Mouse (Mus musculus) heart, postnatal 0 days (tissue): ENCODE data around the gene Gabrd. TPM values are rescaled to one million over a fixed set of nuclear protein-coding genes. Genes with fewer than 3 reads are reported as not detected.

ENCODE experiments used
- ATAC-seq: fragments of 200-750 bp; cut with Nextera tagmentation; 2 replicates; pipeline ENCODE4 v1.8.0; 2017; ENCODE audit warnings: low read depth, moderate number of reproducible peaks, moderate library complexity; ENCODE audit not compliant: insufficient read depth
- DNase-seq: peaks from one replicate; pipeline ENCODE4 v3.0.0-alpha.2; 2016; ENCODE audit warnings: low spot score
- H3K27ac ChIP-seq: fragments of 300-500 bp; sonication (generic); 2 replicates; pipeline ENCODE4 v1.5.1; 2014; ENCODE audit warnings: low read depth, mild to moderate bottlenecking
- H3K27me3 ChIP-seq: fragments of 300-500 bp; sonication (generic); 2 replicates; pipeline ENCODE4 v1.6.1; 2014; ENCODE audit warnings: low read length, mixed read lengths; ENCODE audit not compliant: control insufficient read depth, insufficient read depth
- H3K36me3 ChIP-seq: fragments of 300-500 bp; sonication (generic); replicated peaks from 2 replicates; pipeline ENCODE4 v1.6.1; 2014; ENCODE audit warnings: low read length, mixed read lengths; ENCODE audit not compliant: control insufficient read depth, insufficient read depth
- H3K4me1 ChIP-seq: fragments of 300-500 bp; sonication (generic); 2 replicates; pipeline ENCODE4 v1.6.1; 2014; ENCODE audit warnings: antibody characterized with exemption; ENCODE audit not compliant: control insufficient read depth, insufficient read depth
- H3K4me2 ChIP-seq: fragments of 300-500 bp; sonication (generic); 2 replicates; pipeline ENCODE4 v1.6.1; 2014; ENCODE audit warnings: low read depth, mild to moderate bottlenecking, low read length, moderate library complexity
- H3K4me3 ChIP-seq: fragments of 300-500 bp; sonication (generic); 2 replicates; pipeline ENCODE4 v1.5.1; 2014; ENCODE audit warnings: low read depth, low read length
- H3K9ac ChIP-seq: fragments of 300-500 bp; sonication (generic); replicated peaks from 2 replicates; pipeline ENCODE4 v1.6.1; 2014; ENCODE audit warnings: low read depth, low read length, mixed read lengths
- H3K9me3 ChIP-seq: fragments of 300-500 bp; sonication (generic); replicated peaks from 2 replicates; pipeline ENCODE4 v1.6.1; 2016; ENCODE audit warnings: low read length; ENCODE audit not compliant: control insufficient read depth
- CTCF ChIP-seq: IDR thresholded peaks from 2 replicates; pipeline ENCODE4 v1.5.1; 2016; ENCODE audit warnings: antibody characterized with exemption, control low read depth, low read depth
- EP300 ChIP-seq: IDR thresholded peaks from 2 replicates; pipeline ENCODE4 v1.6.1; 2016; ENCODE audit warnings: antibody characterized with exemption, low read depth
- WGBS: fragments of 180-500 bp; shearing (Covaris S2); extraction: QIAGEN DNeasy Blood & Tissue Kit; methylation state at CpG from one replicate; pipeline ENCODE4 v1.1.7; 2014; 5-methylcytosine and 5-hydroxymethylcytosine counted together
- polyA plus RNA-seq: library from polyadenylated mRNA; unstranded; fragments of >200 nt; fragmentation: Nextera tagmentation; extraction: Ambion mirVana; gene quantifications from 2 replicates; pipeline ENCODE4 v1.2.1, GENCODE M21; 2015
- total RNA-seq: library from RNA; depleted of rRNA; stranded (reverse); fragments of >200 nt; gene quantifications from 2 replicates; pipeline ENCODE4 v1.2.3, GENCODE M21; 2014; ENCODE audit warnings: low replicate concordance

Gene Gabrd
- total and polyA plus RNA-seq, 2 experiments from 2014 or later, result 0.15 TPM; not detected in 1

DNA sequence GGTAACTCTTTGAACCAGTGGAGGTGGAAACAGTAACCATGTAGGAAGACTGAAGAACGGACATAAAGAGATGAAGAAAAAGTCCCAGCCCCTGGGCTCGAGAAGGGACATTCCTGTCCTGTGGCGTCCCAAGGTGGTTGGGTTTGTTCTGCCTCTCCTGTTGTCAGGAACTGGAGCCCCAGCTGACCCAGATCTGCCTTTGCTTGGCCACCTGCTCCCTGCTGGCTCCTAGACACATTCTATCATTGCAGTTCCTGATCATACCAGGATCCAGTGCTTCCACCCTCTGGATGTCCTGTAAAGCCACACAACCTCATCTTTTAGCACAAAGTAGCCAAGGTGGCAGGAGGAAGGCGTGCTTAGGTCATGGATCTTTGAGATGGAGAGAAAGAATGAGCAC lies 14.6 kb downstream of the Gabrd start:
- H3K27me3 ChIP-seq, result 0 out of 2 replicates have a peak, but pooled peaks cover 5% of the 10 kb centered on the region
- WGBS, result 75% methylated on average over 4 of the region's 4 CpGs
- H3K4me3 ChIP-seq, result no peak overlapping the region
- no peaks in the 10 kb centered on the region for H3K9me3 ChIP-seq
- ATAC-seq, result no peak
- DNase-seq, result no peak
- no peaks in the 10 kb centered on the region for H3K36me3 ChIP-seq
- no peaks in the 10 kb centered on the region for H3K4me1 ChIP-seq
- H3K27ac ChIP-seq, result no peak overlapping the region
- no peak overlapping the region for H3K9ac ChIP-seq
- no peak overlapping the region for H3K4me2 ChIP-seq
- no peak for TF ChIP-seq CTCF
- no peak for TF ChIP-seq EP300

DNA sequence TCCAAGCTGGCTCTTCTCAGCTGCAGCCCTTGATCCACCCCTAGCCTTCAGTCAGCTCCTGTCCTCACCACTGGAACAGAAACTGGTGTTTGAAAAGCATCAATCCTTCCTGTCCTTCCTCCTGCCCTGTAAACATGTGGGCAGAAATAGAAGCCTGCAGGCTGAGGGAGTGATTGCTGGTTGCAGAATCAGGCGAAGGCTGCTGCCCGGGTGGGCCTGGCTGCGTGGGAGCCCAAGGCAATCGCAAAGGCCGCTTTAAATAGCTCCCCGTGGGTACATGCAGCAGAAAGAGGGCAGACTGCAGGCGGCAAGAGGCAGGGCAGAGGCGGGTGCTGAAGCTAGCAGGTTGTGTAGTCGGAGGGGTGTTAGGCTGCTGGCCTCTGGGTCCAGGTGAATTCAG lies 15.2 kb downstream of the Gabrd start:
- Histone ChIP-seq H3K4me3 (no peak overlapping the region), H3K4me1 (no peaks in the 10 kb centered on the region), H3K27me3 (0 out of 2 replicates have a peak, but pooled peaks cover 5% of the 10 kb centered on the region), H3K36me3 (no peaks in the 10 kb centered on the region), H3K9me3 (no peaks in the 10 kb centered on the region), H3K9ac (no peak overlapping the region), H3K4me2 (no peak overlapping the region), H3K27ac (no peak overlapping the region)
- TF ChIP-seq CTCF, result no peak
- no peak for TF ChIP-seq EP300
- DNase-seq, result no peak
- no peak for ATAC-seq
- 23% methylated on average over 9 of the region's 9 CpGs for WGBS

DNA sequence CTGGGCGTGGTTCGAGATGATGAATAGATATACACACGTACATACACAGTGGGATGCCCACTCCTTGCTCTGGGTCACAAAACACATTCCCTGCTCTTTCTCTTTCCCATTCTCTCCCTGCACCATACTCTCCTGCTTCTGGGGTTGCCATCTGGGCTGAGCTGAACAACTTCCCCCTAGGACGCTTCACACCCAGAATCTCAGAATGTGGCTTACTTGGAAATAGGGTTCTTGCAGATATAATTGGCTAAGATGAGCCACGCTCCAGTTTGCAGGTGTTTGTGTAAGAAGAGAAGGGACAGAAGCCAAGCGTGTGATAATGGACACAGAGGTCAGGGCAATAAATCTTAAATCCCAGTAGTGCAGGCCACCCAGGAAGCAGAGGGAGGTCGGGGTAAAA lies 15.9 kb downstream of the Gabrd start:
- 62% methylated on average over 7 of the region's 7 CpGs for WGBS

DNA sequence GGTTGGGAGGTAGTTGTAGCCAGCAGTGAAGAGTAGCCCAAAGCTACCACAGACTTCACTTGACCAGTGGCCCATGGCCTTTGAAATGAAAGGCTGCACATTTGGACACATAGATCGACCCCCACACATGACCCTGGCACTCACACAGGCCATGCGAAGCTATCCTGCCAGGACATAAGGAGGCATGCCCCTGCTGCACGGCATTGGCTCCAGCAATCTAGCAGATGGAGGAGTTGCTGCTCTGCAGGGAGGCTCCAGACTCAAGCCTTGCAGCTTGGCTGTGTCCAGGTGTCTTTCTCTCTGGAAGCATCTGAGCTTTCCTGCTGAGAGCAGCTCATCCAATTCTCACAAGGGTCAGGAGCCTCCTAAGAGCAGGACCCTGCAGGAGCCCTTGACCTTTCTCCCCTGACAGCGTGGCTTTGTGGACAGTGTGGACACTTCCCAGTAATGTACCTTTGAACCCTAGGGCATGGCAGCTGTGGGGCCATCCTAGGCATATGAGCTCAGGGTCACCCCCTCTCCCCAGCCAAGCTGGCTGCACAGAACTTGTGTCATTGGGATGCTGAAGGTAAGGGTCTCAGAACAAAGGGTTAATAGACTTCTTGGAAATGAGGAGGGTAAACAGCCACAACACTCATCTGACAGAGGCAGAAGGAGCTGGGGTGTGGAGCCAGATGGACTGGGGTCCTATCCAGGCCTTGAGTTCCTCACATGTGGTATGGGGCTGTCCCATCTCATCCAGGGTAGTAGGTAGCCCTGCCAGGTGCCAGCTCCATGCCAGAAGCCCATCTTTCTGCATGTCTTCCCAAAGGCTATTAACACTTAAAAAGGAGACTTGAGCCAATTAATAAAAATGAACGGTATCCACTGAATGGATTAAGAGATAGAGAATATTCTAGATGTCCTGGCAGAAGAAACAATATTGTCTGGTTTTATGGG lies 25.8 kb downstream of the Gabrd start:
- Histone ChIP-seq H3K36me3 (no peaks in the 10 kb centered on the region), H3K4me1 (no peaks in the 10 kb centered on the region), H3K9me3 (no peaks in the 10 kb centered on the region), H3K4me3 (no peak overlapping the region), H3K9ac (no peak overlapping the region), H3K4me2 (no peak overlapping the region), H3K27ac (no peak overlapping the region), H3K27me3 (no peaks in the 10 kb centered on the region)
- 67% methylated on average over 5 of the region's 5 CpGs for WGBS
- TF ChIP-seq EP300, result no peak
- TF ChIP-seq CTCF, result no peak
- ATAC-seq, result no peak
- no peak for DNase-seq

More for the DNA sequence above, 15.9 kb downstream of the Gabrd start:
- DNase-seq (no peak), ATAC-seq (no peak)
- no peaks in the 10 kb centered on the region for H3K36me3 ChIP-seq
- no peak for TF ChIP-seq EP300
- no peak for TF ChIP-seq CTCF
- H3K27me3 ChIP-seq, result 0 out of 2 replicates have a peak, but pooled peaks cover 5% of the 10 kb centered on the region
- no peak overlapping the region for H3K4me2 ChIP-seq
- H3K9me3 ChIP-seq, result no peaks in the 10 kb centered on the region
- H3K4me1 ChIP-seq, result no peaks in the 10 kb centered on the region
- H3K4me3 ChIP-seq, result no peak overlapping the region
- no peak overlapping the region for H3K27ac ChIP-seq
- no peak overlapping the region for H3K9ac ChIP-seq

DNA sequence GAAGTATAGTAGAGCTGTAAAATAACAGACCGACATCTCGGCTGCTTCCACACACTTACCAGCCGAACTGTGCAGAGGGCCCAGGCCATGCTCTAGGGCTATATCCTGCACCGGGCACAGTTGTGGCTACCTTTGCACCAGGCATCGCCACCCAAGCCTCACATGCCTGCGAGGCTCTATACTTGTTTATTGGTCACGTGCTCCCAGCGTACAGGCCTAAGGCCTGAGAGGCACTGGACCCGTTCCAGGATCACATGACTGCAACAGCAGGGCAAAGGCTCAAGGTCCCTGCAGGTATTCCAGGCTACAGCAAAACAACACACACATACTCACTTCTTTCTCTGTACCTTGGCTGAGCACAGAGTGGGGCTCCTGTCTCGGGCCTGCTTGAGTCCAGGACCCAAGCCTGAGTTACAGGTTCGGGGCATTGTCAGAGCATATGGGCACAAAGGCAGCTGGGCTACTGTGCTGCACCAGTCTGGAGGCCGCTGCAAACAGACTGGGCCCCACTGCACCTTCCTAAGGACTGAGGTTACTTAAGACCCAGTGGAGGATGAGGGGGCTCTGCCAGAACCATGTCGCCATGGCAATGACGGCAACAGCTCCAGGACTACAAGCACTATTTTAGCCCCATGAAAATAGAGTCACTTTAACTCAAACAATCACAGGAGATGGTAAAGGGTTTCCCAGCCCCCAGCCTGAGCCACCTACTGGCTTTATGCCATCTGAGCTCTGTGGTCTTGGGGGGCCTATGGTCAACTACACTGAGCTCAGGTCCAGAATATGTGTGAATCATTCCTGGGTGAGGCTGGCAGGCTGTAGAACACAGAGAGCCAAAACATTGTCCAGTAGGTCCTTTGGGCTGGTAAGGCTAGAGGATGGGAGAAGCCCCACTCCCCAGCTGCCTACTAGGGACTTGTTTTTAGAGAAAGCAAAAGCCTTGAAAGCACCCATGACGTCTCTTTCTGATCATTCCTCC lies 26.9 kb downstream of the Gabrd start:
- no peaks in the 10 kb centered on the region for H3K27me3 ChIP-seq
- WGBS, result 76% methylated on average over 15 of the region's 15 CpGs
- H3K9me3 ChIP-seq, result no peaks in the 10 kb centered on the region
- DNase-seq (no peak), ATAC-seq (no peak)
- no peaks in the 10 kb centered on the region for H3K36me3 ChIP-seq
- no peak overlapping the region for H3K4me2 ChIP-seq
- no peak overlapping the region for H3K27ac ChIP-seq
- H3K9ac ChIP-seq, result no peak overlapping the region
- no peaks in the 10 kb centered on the region for H3K4me1 ChIP-seq
- H3K4me3 ChIP-seq, result no peak overlapping the region
- TF ChIP-seq CTCF (no peak), EP300 (no peak)
